Mouse (Mus musculus) heart, postnatal 25 days (tissue): ENCODE results near the gene Immt. TPM values are rescaled to one million over a fixed set of nuclear protein-coding genes. Genes with fewer than 3 reads are reported as not detected.
"Not testable (repeated sequence)": the region's sequence is repeated elsewhere in the genome, so short reads cannot be mapped to it uniquely, and the experiment has no call there.

Source experiments
- DNase-seq: peaks from one replicate; pipeline ENCODE4 v3.0.0; 2022; ENCODE audit warnings: low spot score
- intact Hi-C: fragments of 180-260 bp; cut with DNase I; formaldehyde crosslinking; loops from one replicate; pipeline ENCODE4 v1.15.1; 2025
- total RNA-seq, 2 experiments: library from RNA; stranded (reverse); gene quantifications; 2 replicates each; pipeline ENCODE4 v1.2.3; 2021

The Immt gene
- total RNA-seq, 2 experiments from 2014 or later = 613 to 617 TPM

- intact Hi-C loops = no loop called here
- DNase-seq = no peak
These were observed 5.7 kb downstream of the Immt start for GRCm38 (mm10) chr6:71836811-71837210.

- intact Hi-C loops = no loop called here
- no peak for DNase-seq
These were observed 8.7 kb downstream of the Immt start for GRCm38 (mm10) chr6:71839815-71840214.

- intact Hi-C loops = no loop called here
- no peak for DNase-seq
These were observed 9.6 kb downstream of the Immt start for GRCm38 (mm10) chr6:71840597-71841290.

- intact Hi-C loops = not testable (repeated sequence)
These were observed 15.8 kb downstream of the Immt start for GRCm38 (mm10) chr6:71846906-71847305.

GRCm38 (mm10) chr6:71867751-71868150, 36.6 kb downstream of the Immt start:
- DNase-seq = no peak
- intact Hi-C loops = loop anchor here (5.0 kb wide), 1 partner anchor 300 kb away; no protein-coding TSS in a partner anchor

More at GRCm38 (mm10) chr6:71846906-71847305, 15.8 kb downstream of the Immt start:
- not testable (repeated sequence) for DNase-seq

- no peak for DNase-seq
- intact Hi-C loops = loop anchor here (5.0 kb wide), 1 partner anchor 298 kb away; no protein-coding TSS in a partner anchor
These were observed 37.7 kb downstream of the Immt start for GRCm38 (mm10) chr6:71868809-71869208.

DNA sequence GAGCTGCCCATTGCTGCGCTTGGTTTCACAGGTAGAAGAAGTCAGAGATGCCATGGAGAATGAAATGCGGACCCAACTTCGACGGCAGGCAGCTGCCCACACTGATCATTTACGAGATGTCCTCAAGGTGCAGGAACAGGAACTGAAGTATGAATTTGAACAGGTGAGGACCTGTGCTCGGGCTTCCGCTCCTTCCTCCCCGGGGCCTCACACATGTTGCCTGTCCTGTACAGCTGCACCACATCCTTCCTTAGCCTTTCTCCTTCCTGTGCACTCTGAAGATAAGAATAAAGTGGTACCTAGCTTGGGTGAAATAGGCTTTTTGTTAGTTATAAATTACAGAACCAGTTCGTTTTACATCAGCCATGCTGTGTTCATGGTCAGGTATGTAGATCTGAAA, 40.3 kb downstream of the Immt start:
- no peak for DNase-seq
- intact Hi-C loops = no loop called here

GRCm38 (mm10) chr6:71877965-71878760, 47.0 kb downstream of the Immt start:
- intact Hi-C loops = no loop called here
- no peak for DNase-seq

DNA sequence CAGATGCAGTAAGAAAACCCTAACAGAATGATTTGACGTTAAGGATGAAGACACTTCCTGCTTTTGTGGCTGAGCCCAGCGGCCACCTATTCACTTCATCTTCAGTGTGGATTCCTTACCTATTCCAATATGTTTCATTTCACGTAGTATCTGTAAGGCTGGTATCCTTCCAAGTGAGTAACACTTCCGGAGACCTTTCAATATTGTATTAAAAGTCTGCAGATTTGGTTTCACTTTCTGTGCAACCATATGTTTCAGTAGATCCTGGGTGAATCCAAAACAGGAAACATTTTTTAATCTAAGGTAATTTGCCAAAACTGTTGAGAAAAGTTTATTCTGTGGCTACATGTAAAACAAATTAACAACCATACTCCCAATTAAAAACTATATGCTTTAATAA, 62.1 kb downstream of the Immt start:
- DNase-seq = no peak
- intact Hi-C loops = no loop called here

GRCm38 (mm10) chr6:71907702-71908235, 76.6 kb downstream of the Immt start:
- DNase-seq = no peak
- intact Hi-C loops = no loop called here

DNA sequence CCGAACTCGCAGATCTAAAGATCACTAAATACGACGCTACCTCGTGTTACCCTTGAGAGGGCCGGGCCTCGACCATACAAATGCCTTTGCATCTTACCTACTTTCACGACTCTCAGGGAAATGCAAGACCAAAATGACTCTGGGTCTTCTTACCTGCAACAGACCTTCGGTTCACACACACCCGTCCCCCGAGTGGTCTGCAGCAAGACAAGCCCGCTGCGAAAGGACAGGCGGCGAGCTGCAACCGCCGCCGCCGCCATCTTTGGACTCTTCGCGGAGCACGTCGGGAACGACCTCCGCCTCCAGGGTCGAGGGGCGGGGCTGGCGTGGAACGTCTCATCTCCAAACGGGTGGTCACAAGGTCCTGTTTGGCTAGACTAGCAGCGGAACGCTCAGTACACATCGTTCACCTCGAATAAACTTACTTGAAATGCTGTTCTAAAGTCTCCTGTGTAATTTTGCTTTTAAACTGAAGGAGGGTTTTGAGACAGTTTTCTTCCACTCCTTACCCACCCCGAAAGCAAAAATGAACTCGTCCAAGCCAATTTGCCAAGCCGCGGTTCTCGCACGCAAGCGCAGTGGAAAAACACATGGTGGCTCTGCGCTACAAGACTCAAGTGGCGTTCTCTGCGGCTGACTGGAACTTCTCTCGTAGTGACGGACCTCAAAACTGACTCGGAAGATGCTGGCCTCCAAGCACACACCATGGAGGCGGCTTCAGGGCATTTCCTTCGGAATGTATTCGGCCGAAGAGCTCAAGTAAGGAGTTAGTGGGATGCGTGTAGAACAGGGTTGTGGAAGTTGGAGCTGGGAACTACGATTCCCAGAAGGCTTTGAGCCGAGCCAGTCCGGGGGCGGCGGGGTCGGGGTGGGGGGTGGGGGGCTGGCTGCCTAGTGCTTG, 77.6 kb downstream of the Immt start, which contains the start of the genes Ptcd3 and Polr1a:
TSS of gene Ptcd3 (minus strand) at position 270 of the 901 bp plus-strand sequence.
TSS of gene Polr1a (plus strand) at position 573 of the 901 bp plus-strand sequence.
- intact Hi-C loops = no loop called here
- peak; percentile 79 for DNase-seq

- DNase-seq = no peak
- intact Hi-C loops = no loop called here
These were observed 78.3 kb downstream of the Immt start for GRCm38 (mm10) chr6:71909384-71909783.

- intact Hi-C loops = no loop called here
- DNase-seq = no peak
These were observed 78.7 kb downstream of the Immt start for GRCm38 (mm10) chr6:71909840-71910239.

DNA sequence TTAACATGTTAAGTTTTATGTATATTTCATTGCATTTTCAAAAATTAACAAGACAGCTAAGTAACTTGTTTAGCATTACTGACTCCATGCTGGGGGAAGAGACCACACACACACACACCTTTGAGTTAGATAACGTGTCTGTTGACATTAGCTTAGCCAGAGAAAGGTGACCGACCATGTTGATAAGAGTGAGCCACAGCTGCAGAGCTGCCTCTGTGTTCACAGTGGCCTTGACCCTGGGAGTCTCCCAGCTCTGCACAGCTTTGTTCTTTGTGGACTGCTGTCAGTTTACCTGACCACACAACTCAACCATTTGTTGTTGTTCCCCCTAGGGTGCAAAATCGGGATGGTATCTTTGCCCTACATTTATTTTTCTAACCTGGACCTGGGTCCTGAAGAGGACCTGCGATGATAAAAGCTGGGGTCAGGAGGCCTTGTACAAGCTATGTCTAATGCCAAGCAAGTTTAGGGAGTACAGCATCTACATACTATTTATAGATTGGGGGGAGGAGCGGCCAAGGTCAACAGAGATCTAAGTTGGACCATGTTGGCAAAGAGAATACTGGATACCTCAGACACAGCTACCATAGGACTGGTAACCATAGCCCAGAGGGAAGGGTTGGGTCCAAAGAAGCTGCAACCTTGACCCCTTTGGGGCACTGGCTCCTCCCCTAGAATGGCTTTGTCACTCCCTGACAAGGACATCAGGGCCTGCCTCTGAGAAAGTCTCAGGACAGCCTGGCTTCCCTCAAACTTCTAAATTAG, 80.7 kb downstream of the Immt start:
- DNase-seq = no peak
- intact Hi-C loops = no loop called here

GRCm38 (mm10) chr6:71920752-71921151, 89.6 kb downstream of the Immt start:
- intact Hi-C loops = no loop called here
- DNase-seq = no peak

GRCm38 (mm10) chr6:71925233-71925632, 94.1 kb downstream of the Immt start:
- intact Hi-C loops = loop anchor here (5.0 kb wide), 2 partner anchors 127 to 337 kb away; no protein-coding TSS in a partner anchor

More at GRCm38 (mm10) chr6:71925233-71925632, 94.1 kb downstream of the Immt start:
- DNase-seq = not testable (repeated sequence)
